Mouse (Mus musculus) liver, embryonic 18 days (tissue): ENCODE measurements around the gene Lcor. TPM values are rescaled to one million over a fixed set of nuclear protein-coding genes. Genes with fewer than 3 reads are reported as not detected.

Experiments used
- polyA plus RNA-seq: library from polyadenylated mRNA; depleted of rRNA; stranded (reverse); fragments of >200 nt; gene quantifications from 2 replicates; pipeline ENCODE4 v1.2.3, GENCODE M21; 2012; rRNA removed

Gene Lcor
- 1.5 and 1.6 TPM in 2 replicates for polyA plus RNA-seq

GRCm38 (mm10) chr19:41482190-41482908, at the start of gene Lcor:
Gene Lcor (plus strand): TSS chr19:41482637.

GRCm38 (mm10) chr19:41581706-41582420, 99.4 kb downstream of the Lcor start, which contains the start of gene Gm340:
Gene Gm340 (plus strand): TSS chr19:41582370.

Other genes with a start within 250 kb of the Lcor start
- 42.3 and 47.2 TPM in 2 replicates for gene Tm9sf3, start 218.6 kb upstream of the Lcor start, polyA plus RNA-seq
- gene Pik3ap1, start 97.5 kb upstream of the Lcor start, polyA plus RNA-seq = 14.9 and 16.2 TPM in 2 replicates
- gene Gm340, start 99.7 kb downstream of the Lcor start, polyA plus RNA-seq = 0.77 and 0.99 TPM in 2 replicates